Mouse (Mus musculus): ENCODE data around the gene Rabgef1. TPM values are rescaled to one million over a fixed set of nuclear protein-coding genes. Genes with fewer than 3 reads are reported as not detected.

Rabgef1 gene
- polyA plus RNA-seq, 1 experiment from 2014 or later = 29.2 TPM

DNA sequence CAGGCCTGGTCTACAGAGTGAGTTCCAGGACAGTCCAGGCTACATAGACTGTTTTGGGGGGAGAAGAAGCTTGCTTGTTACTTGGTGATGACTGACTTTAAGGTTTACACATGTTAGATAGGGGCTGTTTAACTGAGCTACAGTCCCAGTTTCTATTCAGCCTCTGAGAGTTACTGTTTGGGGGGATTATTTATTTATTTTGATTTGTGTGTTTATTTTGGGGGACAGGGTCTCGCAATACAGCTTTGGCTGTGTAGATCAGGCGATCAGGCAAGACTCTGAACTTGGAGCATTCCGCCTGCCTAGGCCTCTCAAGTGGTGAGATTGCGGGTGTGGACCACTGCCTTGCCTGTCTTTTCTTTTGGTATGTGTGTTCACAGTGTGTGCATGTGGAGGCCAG, 1.4 kb downstream of the Rabgef1 start:
- no peaks in the 10 kb centered on the region for H3K36me3 ChIP-seq
- peak overlapping the region; percentile 92 for H3K4me3 ChIP-seq (replicated peaks)
- peak overlapping the region; percentile 58 for H3K4me2 ChIP-seq
- no peak overlapping the region for H3K27ac ChIP-seq
- no peak for ATAC-seq (ENCODE audit: insufficient read depth, low FRiP score, low read depth)
- no peak overlapping the region for H3K9ac ChIP-seq
- H3K9me3 ChIP-seq = no peaks in the 10 kb centered on the region
- WGBS = 82% methylated on average over 4 of the region's 4 CpGs
- peaks cover 16% of the 10 kb centered on the region for H3K4me1 ChIP-seq
- no peaks in the 10 kb centered on the region for H3K27me3 ChIP-seq (replicated peaks)

DNA sequence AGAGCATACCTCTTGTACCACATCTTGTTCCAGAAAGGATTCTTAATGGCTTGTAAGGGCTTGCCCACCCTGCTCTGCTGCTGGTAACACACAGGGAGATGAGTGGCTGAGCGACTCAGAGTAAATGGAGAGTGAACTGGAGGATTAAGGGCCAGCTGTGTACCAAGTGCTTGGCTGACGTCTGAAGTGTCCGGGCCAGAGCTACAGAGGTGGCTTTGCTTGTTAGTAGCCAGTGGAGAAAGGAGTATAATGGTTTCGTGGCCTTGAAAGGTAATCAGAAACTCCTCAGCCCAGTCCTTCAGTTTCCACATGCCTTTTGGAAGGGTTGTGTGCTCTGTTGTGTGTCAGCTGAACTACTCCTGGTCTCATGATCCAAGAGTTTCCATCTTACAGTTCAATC, 6.3 kb downstream of the Rabgef1 start:
- Histone ChIP-seq H3K4me2 (no peak overlapping the region), H3K9ac (no peak overlapping the region), H3K27ac (0 out of 2 replicates have a peak overlapping the region, but pooled peaks have one; percentile 18), H3K36me3 (no peaks in the 10 kb centered on the region), H3K9me3 (no peaks in the 10 kb centered on the region), H3K4me3 (replicated peaks) (no peak overlapping the region), H3K27me3 (replicated peaks) (no peaks in the 10 kb centered on the region), H3K4me1 (peaks cover 17% of the 10 kb centered on the region; the same call in 1 of the 2 replicates)
- ATAC-seq (ENCODE audit: insufficient read depth, low FRiP score, low read depth) = no peak
- WGBS = 40% methylated on average over 4 of the region's 4 CpGs

DNA sequence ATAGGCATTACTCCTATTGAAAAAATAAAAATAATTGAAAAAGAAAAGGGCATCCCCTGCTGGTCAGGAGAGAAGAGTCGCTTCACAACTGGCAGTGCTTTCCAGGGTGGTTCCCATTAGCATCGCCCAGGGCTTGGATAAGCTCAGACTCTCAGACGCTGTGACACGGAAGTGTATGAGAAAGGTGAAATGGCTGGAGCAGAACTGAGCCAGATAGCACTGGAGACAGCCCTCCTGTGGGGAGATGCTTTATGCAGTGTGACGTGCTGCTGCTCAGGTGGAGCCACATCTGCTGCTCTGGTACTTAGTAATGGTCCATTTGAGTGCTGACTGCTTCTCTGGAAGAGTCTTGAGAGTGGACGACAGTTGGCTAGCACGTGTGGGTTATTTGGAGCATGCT, 8.8 kb downstream of the Rabgef1 start:
- Histone ChIP-seq H3K36me3 (no peaks in the 10 kb centered on the region), H3K9me3 (no peaks in the 10 kb centered on the region), H3K27me3 (replicated peaks) (no peaks in the 10 kb centered on the region), H3K4me3 (replicated peaks) (no peak overlapping the region), H3K27ac (no peak overlapping the region), H3K4me1 (0 out of 2 replicates have a peak, but pooled peaks cover 23% of the 10 kb centered on the region), H3K9ac (no peak overlapping the region), H3K4me2 (no peak overlapping the region)
- WGBS = 75% methylated on average over 7 of the region's 7 CpGs
- ATAC-seq (ENCODE audit: insufficient read depth, low FRiP score, low read depth) = no peak

DNA sequence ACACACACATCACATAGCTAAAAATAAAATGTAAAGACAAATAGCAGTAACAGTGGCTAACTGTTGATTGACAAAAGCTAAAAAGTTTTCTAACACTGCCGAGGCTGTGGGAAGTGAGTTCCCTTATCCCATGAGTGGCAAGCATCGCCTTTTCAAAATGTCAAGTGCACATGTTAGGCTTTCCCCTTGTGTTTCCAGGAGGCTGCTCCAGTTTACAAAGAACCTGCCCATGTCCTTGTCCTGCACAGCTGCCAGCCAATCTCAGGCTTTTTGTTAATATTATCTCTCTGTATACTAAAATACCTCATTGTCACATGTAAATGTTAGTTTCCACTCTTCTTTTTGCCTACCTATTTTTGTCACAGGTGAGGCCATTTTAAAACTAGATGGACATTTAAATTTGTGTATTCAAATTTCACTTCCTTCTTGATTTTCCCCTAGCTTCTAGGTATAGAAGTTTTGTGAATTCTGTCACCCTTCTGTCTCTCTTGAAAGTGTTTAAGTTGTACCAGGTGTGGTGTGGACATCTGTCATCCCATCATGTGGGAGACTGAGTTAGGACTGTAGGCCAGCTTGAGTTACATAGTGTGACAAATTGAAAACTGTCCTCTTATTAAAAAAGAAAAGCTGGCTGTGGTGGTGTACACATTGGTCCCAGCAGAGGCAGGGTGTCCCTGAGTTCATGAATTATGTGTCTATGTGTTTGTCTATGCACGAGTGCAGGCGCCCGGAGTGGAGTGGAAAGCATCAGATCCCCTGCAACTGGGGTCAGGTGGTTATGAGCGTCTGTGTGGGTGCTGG, 10.3 kb downstream of the Rabgef1 start:
- WGBS = 69% methylated on average over 6 of the region's 6 CpGs
- no peak overlapping the region for H3K9ac ChIP-seq
- 0 out of 2 replicates have a peak, but pooled peaks cover 24% of the 10 kb centered on the region for H3K4me1 ChIP-seq
- no peaks in the 10 kb centered on the region for H3K27me3 ChIP-seq (replicated peaks)
- no peaks in the 10 kb centered on the region for H3K36me3 ChIP-seq
- H3K4me3 ChIP-seq (replicated peaks) = no peak overlapping the region
- peak overlapping the region; percentile 18; the same call in 1 of the 2 replicates for H3K27ac ChIP-seq
- no peaks in the 10 kb centered on the region for H3K9me3 ChIP-seq
- ATAC-seq (ENCODE audit: insufficient read depth, low FRiP score, low read depth) = no peak
- no peak overlapping the region for H3K4me2 ChIP-seq

DNA sequence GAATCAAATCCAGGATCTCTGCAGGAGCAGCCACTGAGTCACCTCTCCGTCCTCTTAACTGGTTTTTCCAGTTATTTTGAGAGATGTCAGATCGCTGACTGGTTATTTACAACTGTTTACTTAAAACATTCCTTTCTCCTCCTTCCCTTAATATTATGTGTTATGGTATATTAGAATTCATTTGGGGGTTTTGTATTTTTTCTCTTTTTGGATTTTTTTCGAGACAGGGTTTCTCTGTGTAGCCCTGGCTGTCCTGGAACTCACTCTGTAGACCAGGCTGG, 10.9 kb downstream of the Rabgef1 start:
- H3K36me3 ChIP-seq = no peaks in the 10 kb centered on the region
- peak overlapping the region; percentile 18; the same call in 1 of the 2 replicates for H3K27ac ChIP-seq
- no peak for ATAC-seq (ENCODE audit: insufficient read depth, low FRiP score, low read depth)
- H3K4me1 ChIP-seq = 0 out of 2 replicates have a peak, but pooled peaks cover 24% of the 10 kb centered on the region
- 48% methylated on average over 3 of the region's 3 CpGs for whole genome bisulfite sequencing
- H3K4me3 ChIP-seq (replicated peaks) = no peak overlapping the region
- no peaks in the 10 kb centered on the region for H3K27me3 ChIP-seq (replicated peaks)
- H3K4me2 ChIP-seq = no peak overlapping the region
- H3K9me3 ChIP-seq = no peaks in the 10 kb centered on the region
- H3K9ac ChIP-seq = no peak overlapping the region

DNA sequence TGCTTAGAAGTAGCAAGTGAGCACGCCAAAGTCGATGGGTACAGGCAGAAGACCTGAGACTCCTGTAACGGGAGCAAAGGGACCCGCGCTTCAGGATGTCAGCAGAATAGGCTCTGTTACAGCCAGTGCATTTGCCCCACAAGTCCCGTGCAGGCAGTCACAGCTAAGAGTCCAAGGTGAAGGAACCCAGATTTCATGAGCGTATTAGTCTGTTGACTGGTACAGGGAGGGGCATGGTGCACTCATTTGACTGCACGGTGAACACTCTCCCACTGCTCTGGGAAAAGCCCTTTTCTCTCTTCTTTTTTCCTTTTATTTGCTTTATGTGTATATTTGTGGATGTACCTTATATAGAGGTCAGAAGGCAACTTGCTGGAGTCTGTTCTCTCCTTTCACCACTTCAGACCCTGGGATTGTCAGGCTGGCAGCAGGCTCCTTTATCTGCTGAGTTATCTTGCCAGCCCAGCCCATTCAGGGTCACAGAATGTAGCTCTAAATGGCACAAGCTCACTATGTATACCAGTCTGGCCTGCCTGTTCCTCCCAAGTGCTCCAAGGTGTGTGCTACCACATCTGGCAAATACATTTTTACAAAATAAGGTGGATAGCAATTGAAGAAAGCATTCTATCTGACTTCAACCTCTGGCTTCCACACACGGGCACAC, 12.7 kb downstream of the Rabgef1 start:
- H3K27me3 ChIP-seq (replicated peaks) = no peaks in the 10 kb centered on the region
- no peak overlapping the region for H3K27ac ChIP-seq
- H3K9me3 ChIP-seq = no peaks in the 10 kb centered on the region
- no peak overlapping the region for H3K4me2 ChIP-seq
- 80% methylated on average over 9 of the region's 9 CpGs for WGBS
- no peak for ATAC-seq (ENCODE audit: insufficient read depth, low FRiP score, low read depth)
- H3K4me3 ChIP-seq (replicated peaks) = no peak overlapping the region
- 0 out of 2 replicates have a peak, but pooled peaks cover 18% of the 10 kb centered on the region for H3K4me1 ChIP-seq
- H3K36me3 ChIP-seq = peaks cover 2% of the 10 kb centered on the region
- no peak overlapping the region for H3K9ac ChIP-seq

DNA sequence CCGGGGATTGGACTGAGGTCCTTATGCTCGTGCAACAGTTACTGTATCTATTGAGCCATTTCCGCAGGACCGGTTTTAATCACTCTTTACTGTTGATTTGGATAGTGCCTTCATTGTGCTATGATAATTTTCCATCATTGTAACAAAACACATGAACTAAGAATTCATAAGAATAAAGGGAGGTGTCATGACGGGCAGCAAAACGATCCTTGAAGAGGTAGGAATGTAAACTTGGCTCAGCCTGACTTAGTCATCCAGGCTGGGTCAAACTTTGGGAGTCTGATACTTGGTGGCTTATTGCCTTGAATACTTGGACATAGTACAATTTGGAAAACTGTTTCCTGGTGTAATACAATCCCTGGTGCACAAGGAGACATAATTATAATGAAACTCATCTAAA, 13.7 kb downstream of the Rabgef1 start:
- 0 out of 2 replicates have a peak, but pooled peaks cover 18% of the 10 kb centered on the region for H3K4me1 ChIP-seq
- H3K9ac ChIP-seq = no peak overlapping the region
- H3K4me2 ChIP-seq = no peak overlapping the region
- H3K36me3 ChIP-seq = peaks cover 10% of the 10 kb centered on the region
- ATAC-seq (ENCODE audit: insufficient read depth, low FRiP score, low read depth) = no peak
- H3K27me3 ChIP-seq (replicated peaks) = no peaks in the 10 kb centered on the region
- WGBS = 67% methylated on average over 6 of the region's 6 CpGs
- H3K9me3 ChIP-seq = no peaks in the 10 kb centered on the region
- H3K27ac ChIP-seq = no peak overlapping the region
- no peak overlapping the region for H3K4me3 ChIP-seq (replicated peaks)

DNA sequence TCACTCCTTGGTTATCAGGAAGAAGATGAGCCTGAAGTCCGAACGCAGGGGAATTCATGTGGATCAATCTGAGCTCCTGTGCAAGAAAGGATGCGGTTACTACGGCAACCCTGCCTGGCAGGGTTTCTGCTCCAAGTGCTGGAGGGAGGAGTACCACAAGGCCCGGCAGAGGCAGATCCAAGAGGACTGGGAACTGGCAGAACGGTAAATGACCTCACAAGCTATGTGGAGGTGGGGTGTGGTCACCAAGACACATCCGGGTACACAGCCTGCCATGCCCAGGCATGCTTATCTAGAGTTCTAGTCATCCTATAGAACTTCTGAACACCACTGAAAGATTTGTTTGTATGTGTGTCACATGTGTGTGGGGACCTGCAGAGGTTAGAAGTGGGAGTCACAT, 15.8 kb downstream of the Rabgef1 start:
- H3K27ac ChIP-seq = no peak overlapping the region; the same call in 1 of the 2 replicates
- no peak overlapping the region for H3K4me3 ChIP-seq (replicated peaks)
- no peaks in the 10 kb centered on the region for H3K9me3 ChIP-seq
- WGBS = 65% methylated on average over 7 of the region's 7 CpGs
- ATAC-seq (ENCODE audit: insufficient read depth, low FRiP score, low read depth) = peak; percentile 45; the same call in 1 of the 2 replicates
- H3K9ac ChIP-seq = no peak overlapping the region
- H3K4me1 ChIP-seq = 0 out of 2 replicates have a peak, but pooled peaks cover 16% of the 10 kb centered on the region
- no peaks in the 10 kb centered on the region for H3K27me3 ChIP-seq (replicated peaks)
- H3K4me2 ChIP-seq = no peak overlapping the region
- peaks cover 20% of the 10 kb centered on the region for H3K36me3 ChIP-seq

DNA sequence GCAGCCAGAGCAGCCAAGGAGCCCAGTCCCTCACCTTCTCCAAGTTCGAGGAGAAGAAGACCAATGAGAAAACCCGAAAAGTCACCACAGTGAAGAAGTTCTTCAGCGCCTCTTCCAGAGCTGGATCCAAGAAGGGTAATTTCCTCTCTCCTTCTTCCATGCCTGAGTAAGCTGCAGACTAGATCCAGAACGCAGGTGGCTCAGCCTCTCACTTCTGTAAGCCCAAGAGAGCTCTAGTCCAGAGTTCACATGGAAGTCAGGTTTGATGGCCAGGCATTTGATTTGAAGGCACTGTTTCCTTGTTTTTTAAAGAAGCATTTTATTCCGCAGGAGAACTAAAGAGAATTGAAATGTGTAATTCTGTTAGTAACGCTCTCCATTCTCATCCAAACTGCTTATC, 19.3 kb downstream of the Rabgef1 start:
- Histone ChIP-seq H3K9ac (no peak overlapping the region), H3K27me3 (replicated peaks) (no peaks in the 10 kb centered on the region), H3K27ac (no peak overlapping the region), H3K4me1 (0 out of 2 replicates have a peak, but pooled peaks cover 4% of the 10 kb centered on the region), H3K4me2 (no peak overlapping the region), H3K4me3 (replicated peaks) (no peak overlapping the region), H3K36me3 (peaks cover 32% of the 10 kb centered on the region), H3K9me3 (no peaks in the 10 kb centered on the region)
- no peak for ATAC-seq (ENCODE audit: insufficient read depth, low FRiP score, low read depth)
- WGBS = 94% methylated on average over 6 of the region's 6 CpGs

DNA sequence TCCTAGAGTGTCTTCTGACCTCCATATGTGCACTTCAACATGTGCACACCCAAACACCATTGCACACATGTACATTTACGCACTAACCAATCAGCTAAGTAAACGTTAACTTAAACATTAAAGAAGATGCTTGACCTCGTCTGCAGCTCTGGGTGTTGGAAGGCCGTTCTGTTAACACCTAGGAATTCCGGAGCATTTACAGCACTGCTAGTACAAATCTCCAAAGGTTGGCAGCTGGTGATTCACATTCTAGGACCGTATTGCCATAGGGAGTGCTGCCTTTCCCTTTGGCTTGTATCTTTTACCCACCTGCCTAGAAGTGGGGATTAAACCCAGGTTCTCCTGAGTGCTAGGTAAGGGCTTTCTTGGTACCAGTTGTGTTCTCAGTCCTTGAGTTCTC, 20.3 kb downstream of the Rabgef1 start:
- no peaks in the 10 kb centered on the region for H3K27me3 ChIP-seq (replicated peaks)
- no peak overlapping the region for H3K4me2 ChIP-seq
- peak overlapping the region; percentile 61 for H3K27ac ChIP-seq
- H3K4me1 ChIP-seq = 0 out of 2 replicates have a peak, but pooled peaks cover 4% of the 10 kb centered on the region
- 69% methylated on average over 6 of the region's 6 CpGs for WGBS
- no peaks in the 10 kb centered on the region for H3K9me3 ChIP-seq
- ATAC-seq (ENCODE audit: insufficient read depth, low FRiP score, low read depth) = no peak
- H3K9ac ChIP-seq = no peak overlapping the region
- H3K4me3 ChIP-seq (replicated peaks) = no peak overlapping the region
- peaks cover 32% of the 10 kb centered on the region for H3K36me3 ChIP-seq

DNA sequence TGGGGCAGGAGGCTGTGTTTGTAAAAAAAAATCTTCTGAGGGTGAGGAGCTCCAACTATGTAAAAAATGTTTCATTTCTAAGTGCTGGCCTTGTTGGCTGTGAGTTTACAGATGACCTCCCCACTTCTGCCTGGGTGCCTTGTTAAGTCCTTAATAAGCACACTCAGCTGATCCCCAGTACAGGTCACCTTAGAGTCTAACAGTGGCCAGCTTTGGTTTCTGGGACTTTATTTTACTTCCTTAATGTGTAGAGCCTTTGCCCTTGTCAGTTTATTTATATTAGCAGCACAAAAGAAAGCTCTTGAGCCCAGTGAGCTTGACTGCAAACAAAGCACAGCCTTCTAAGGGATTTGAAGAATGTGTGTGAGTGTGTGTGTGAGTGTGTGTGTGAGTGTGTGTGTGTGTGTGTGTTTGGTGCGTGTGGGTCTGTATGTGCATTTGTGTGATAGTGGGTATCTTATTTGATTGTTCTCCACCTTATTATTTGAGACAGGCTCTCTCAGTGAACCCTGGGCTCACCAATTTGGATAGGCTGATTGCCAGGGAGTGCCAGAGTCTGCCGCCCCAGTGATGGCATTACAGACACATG, 20.9 kb downstream of the Rabgef1 start:
- 47% methylated on average over 2 of the region's 2 CpGs for WGBS
- peak; percentile 82 for ATAC-seq (ENCODE audit: insufficient read depth, low FRiP score, low read depth)
- Histone ChIP-seq H3K27ac (peak overlapping the region; percentile 61), H3K9ac (no peak overlapping the region), H3K36me3 (peaks cover 35% of the 10 kb centered on the region), H3K9me3 (no peaks in the 10 kb centered on the region), H3K4me3 (replicated peaks) (no peak overlapping the region), H3K27me3 (replicated peaks) (no peaks in the 10 kb centered on the region), H3K4me1 (0 out of 2 replicates have a peak, but pooled peaks cover 4% of the 10 kb centered on the region), H3K4me2 (no peak overlapping the region)

DNA sequence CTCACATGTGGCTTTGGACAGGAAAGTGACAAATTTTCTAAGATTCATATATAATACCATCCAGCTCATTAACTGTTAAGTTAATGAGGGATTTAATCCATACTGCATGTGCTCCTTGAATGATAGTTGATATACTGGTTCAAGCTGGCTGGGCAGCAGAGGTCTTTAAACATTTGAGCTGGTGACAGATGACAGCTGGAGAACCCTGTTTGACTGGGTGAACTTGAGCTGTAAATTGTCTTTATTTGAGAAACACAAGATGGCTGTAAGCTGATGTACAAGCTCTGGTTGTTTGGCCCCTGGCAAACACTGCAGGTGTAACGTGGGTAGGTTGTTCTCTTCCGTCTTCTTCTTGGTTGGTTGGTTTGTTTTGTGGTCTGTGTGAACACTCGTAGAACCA, 22.2 kb downstream of the Rabgef1 start:
- 85% methylated on average over 3 of the region's 3 CpGs for WGBS
- Histone ChIP-seq H3K9me3 (no peaks in the 10 kb centered on the region), H3K4me3 (replicated peaks) (no peak overlapping the region), H3K4me2 (no peak overlapping the region), H3K36me3 (peaks cover 43% of the 10 kb centered on the region), H3K27me3 (replicated peaks) (no peaks in the 10 kb centered on the region), H3K9ac (no peak overlapping the region), H3K4me1 (0 out of 2 replicates have a peak, but pooled peaks cover 4% of the 10 kb centered on the region), H3K27ac (no peak overlapping the region)
- ATAC-seq (ENCODE audit: insufficient read depth, low FRiP score, low read depth) = no peak
